Mouse (Mus musculus): Measurements from ENCODE around the gene Sash1. TPM values are rescaled to one million over a fixed set of nuclear protein-coding genes. Genes with fewer than 3 reads are reported as not detected.
A peak's percentile ranks its signal among the peaks of the same experiment; 100 is the strongest.

Gene Sash1
- total RNA-seq, 2 experiments from 2014 or later = 26.6 to 29.8 TPM

- intact Hi-C loops (cut with DNase I) = no loop called here
- peak in 1 of 2 experiments; percentile 35 for DNase-seq
Observed at GRCm38 (mm10) chr10:8804292-8804691, 81.6 kb downstream of the Sash1 start.

GRCm38 (mm10) chr10:8801719-8802347 is 84.0 kb downstream of the Sash1 start:
- intact Hi-C loops (cut with DNase I) = no loop called here
- no peak for DNase-seq

DNA sequence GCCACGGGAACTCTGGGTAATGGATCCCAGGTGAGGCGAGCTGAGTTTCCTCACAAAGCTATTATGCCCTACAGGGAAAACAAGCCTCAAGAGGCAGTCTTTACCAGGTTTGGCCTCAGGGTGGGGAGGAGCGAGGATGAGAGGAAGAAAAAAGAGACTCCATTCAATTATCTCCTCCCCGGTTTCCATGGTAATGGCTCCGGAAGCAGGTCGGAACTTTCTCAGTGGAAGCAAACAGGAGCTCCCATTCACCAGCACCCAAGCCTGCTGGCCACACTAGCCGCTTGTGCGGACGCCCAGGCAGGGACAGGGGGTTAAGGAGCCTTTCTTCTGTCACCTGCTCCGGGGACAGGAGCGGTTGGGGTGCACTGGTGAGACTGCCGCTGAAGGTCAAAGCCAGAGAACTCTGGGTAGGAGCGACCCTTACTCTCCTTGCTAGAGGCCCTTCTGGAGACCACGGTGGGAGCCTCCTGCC is 84.7 kb downstream of the Sash1 start:
- intact Hi-C loops (cut with DNase I) = no loop called here
- DNase-seq = no peak

DNA sequence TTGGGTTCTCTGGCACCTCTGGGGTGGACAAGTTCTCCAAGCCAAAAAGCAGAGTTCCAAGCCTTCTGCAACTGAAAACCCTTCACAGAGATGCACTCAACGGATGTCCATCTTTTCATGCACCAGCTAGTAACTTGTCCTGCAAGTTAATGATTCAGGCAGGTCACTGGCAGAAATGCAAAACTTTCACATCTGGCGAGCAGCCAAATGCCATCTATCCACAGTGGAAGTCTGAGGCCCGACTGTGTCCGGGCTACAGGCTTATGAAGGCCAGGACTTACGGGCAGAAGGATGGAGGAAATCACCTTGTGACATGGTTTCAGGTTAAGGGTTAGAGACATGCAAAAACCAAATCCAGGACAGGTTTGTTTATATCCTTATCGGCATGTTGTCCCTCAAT is 88.0 kb downstream of the Sash1 start:
- no peak for DNase-seq
- intact Hi-C loops (cut with DNase I) = loop anchor here (10.0 kb wide), 1 partner anchor 877 kb away; the partner anchor contains the start of gene Samd5

DNA sequence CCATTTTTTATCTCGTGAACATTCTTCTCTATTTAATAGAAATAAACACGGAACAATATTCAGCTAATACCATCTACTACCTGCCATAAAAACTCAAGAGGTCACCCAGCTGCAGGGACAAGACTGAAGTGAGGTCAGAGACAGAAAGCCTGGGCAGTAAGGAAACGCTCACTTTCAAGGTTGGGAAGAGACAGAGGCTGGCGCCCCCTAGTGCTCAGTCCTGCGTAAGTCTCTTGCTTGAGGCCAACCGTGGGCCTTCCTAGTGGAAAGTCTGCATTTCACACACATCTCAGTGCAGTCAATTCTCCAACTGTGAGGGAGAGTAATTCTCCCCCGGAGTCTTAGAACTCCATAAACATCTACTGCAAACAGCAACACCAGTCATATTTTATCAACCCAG is 90.5 kb downstream of the Sash1 start:
- intact Hi-C loops (cut with DNase I) = loop anchor here (1.0 to 10.0 kb wide), 2 partner anchors 52 to 879 kb away; partner anchors contain the start of gene Samd5
- DNase-seq = peak; percentile 74 to 84

GRCm38 (mm10) chr10:8792412-8792811 is 93.5 kb downstream of the Sash1 start:
- DNase-seq = peak; percentile 75 to 78
- intact Hi-C loops (cut with DNase I) = loop anchor here (2.0 to 10.0 kb wide), 4 partner anchors 94 to 882 kb away; partner anchors contain the start of genes Samd5 and Sash1

DNA sequence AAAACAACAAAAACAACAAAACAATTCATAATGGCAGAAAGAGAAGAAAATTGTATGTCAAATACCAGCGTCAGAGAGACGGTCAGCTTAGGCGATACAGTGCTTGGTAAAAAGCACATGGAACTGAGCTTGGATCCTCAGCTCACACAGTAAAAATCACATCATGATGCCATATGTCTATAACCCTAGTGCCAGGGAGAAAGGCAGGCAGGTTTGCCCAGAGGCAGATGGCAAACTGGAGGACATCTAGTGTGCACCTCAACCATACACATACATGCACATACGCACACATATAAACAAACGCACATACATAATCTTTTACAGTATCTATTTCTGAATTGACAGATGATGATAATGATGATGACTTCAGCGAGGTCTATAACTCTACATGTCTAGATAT is 96.8 kb downstream of the Sash1 start:
- DNase-seq = no peak
- intact Hi-C loops (cut with DNase I) = loop anchor here (10.0 kb wide), 1 partner anchor 966 kb away; no protein-coding TSS in a partner anchor

DNA sequence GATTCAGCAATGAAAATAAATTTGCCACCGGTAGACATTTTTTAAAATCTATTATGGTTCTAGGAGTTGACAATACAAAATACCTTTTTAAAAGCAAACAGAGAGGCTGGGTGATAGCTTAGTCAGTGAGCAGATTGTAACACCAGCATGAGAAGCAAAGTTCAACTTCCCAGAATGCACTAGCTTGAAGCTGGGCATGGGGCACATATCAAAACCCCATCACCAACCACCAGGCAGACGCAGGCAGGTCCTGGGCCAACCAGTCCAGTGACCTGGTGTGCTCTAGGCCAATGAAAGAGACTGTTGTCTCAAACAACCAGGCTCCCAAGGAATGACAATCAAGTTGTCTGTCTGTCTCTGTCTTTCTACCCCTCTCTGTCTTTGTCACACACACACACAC is 98.6 kb downstream of the Sash1 start:
- DNase-seq = no peak
- intact Hi-C loops (cut with DNase I) = loop anchor here (10.0 kb wide), 1 partner anchor 968 kb away; no protein-coding TSS in a partner anchor

GRCm38 (mm10) chr10:8785451-8786145 is 100.3 kb downstream of the Sash1 start:
- intact Hi-C loops (cut with DNase I) = loop anchor here (10.0 kb wide), 1 partner anchor 969 kb away; no protein-coding TSS in a partner anchor
- no peak for DNase-seq

- intact Hi-C loops (cut with DNase I) = loop anchor here (10.0 kb wide), 1 partner anchor 973 kb away; no protein-coding TSS in a partner anchor
- DNase-seq = no peak
Observed at GRCm38 (mm10) chr10:8781876-8782372, 103.9 kb downstream of the Sash1 start.

- intact Hi-C loops (cut with DNase I) = loop anchor here (10.0 kb wide), 1 partner anchor 975 kb away; no protein-coding TSS in a partner anchor
- DNase-seq = no peak
Observed at GRCm38 (mm10) chr10:8779842-8780241, 106.0 kb downstream of the Sash1 start.

GRCm38 (mm10) chr10:8778845-8779244 is 107.0 kb downstream of the Sash1 start:
- intact Hi-C loops (cut with DNase I) = no loop called here
- DNase-seq = no peak

DNA sequence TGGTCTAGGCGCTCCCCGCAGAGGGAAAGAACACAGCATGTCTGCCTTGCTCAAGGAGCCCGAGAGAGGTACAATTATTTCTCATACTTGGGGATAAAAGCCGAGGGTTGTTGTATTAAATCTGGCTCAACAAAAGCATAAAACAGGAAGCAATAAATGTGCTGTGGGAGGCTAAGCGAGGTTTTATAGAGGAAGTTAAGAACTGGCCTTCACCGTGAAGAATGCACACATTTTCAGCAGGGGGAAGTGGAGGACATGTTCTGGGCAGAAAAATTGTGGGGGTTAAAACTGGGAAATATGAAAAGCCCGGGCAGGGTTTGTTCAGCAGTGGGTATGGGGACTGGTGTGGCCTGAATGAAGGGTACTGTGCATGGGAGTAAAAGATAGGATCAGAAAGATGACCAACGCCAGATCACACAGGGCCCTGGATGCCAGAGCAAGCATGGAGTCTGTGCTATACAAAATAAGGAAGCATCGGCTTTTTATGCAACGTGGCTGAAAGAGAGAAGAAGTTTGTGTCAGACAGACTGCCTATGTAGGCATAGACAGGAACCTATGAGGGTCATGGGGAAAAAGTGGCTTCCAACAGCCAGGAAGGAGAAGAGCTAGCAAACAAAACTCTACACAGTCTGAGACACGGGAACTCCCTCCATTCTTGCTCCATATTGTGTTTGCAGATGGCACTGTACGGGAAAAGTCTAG is 108.2 kb downstream of the Sash1 start:
- no peak for DNase-seq
- intact Hi-C loops (cut with DNase I) = no loop called here

GRCm38 (mm10) chr10:8776791-8777190 is 109.1 kb downstream of the Sash1 start:
- DNase-seq = no peak
- intact Hi-C loops (cut with DNase I) = no loop called here

- intact Hi-C loops (cut with DNase I) = no loop called here
- DNase-seq = no peak
Observed at GRCm38 (mm10) chr10:8775794-8776193, 110.1 kb downstream of the Sash1 start.

DNA sequence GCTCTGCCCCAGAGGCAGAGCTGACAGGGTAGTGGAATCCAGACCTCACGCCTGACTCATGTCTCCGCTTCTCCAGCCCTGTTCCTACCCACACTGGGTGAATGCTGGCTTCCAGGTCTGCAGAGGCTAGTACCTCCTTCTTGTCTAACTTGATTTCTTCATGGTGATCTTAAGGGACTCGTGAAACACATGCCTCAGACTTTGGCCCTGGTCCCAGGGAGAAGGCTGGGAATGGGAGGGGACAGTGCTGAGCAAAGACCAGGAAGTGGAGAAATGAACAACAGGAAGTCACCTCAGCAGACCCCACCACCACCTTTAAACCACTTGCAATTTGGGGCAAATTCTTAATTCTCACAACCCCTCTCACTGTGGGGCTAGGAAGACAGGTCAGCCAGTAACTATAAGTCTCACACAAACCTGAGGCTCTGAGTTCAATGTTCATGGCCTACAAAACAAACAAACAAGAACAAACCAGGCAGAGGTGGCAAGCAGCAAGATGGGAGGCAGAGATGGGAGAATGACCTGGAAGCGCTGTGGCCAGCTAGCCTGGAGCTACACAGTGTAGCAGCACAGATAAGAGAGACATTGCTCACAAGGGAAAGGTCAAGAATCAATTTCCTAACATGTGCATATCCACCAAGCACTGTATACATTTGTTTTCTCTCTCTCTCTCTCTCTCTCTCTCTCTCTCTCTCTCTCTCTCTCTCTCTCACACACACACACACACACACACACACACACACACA is 113.2 kb downstream of the Sash1 start:
- intact Hi-C loops (cut with DNase I) = no loop called here
- DNase-seq = peak; percentile 60 to 68

DNA sequence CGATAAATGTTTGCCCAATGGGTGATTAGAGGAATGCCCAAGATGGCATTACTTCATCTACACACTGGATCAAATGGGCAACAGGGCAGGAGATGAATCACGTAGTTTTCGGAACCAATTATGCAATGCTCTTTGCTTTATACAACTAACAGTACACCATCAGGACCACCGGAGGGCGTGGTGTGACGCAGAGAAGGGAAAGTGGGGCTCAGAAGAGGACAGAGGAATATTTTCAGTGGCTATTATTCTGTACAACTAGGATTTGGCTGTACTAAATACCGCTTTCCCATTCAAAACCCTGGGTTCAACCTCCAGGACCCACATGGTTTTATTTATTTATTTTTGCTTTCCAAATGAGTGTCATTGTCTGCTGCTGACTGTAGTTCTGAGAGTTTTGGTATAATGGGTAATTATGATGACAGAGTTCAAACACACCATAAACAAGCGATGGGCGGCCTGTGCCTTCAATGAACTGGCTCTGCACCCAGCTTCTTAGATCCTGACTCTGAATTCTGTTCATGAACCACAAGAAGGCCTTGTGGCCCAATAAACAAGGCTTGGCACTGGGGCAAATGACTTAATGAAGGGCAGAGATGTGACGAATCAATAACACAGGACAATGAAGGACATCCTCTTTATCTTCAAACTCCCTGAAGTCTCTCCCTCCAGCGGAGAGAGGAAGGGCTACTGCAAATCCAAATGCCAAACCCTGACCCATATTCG is 114.8 kb downstream of the Sash1 start:
- DNase-seq = no peak
- intact Hi-C loops (cut with DNase I) = no loop called here

DNA sequence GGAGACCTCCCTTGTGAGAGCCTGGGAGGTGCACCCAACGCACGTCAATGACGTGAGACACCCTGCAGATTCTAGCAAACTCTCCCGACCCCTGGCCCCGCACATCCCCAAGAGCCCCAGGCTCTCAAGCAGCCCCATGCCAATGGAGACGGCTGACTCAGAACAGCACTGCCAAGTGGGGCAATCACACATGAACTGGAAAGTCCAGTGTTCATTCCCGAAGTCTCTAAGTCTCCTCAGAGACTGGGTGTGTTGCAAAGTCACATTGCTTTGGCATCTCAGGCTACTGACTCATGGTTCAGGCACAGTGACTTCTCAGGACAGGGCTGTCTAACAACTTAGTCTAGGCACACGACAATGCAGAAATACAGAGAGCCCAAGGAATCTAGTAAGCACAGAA is 117.2 kb downstream of the Sash1 start:
- intact Hi-C loops (cut with DNase I) = no loop called here
- peak; percentile 45 to 47 for DNase-seq

- DNase-seq = no peak
- intact Hi-C loops (cut with DNase I) = no loop called here
Observed at GRCm38 (mm10) chr10:8767381-8767780, 118.5 kb downstream of the Sash1 start.

All from heart, postnatal 36 days (tissue).